Mouse (Mus musculus): ENCODE results near the gene Sdsl. TPM values are rescaled to one million over a fixed set of nuclear protein-coding genes. Genes with fewer than 3 reads are reported as not detected.

The Sdsl gene
- polyA plus RNA-seq, 1 experiment from 2014 or later, result 14.1 TPM

DNA sequence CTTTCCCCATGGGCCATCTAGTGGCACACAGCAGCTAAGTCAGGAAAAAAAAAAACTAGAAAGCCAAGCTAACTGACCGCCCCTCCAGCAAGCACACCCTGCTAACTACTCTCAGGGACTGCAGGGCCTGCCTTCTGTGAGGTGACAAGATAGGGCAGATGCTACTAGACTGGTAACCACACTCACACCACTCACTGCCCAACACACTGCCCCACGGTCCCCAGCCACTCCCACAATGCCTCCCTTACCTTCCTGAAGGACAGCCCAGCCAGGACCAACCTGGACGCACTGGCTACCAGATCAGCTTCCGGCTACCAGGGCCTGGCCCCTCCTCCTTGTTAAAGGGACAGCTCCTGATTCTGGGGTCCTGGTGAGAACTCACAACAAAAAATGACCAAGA is 5.6 kb downstream of the Sdsl start:
- H3K9me3 ChIP-seq (ENCODE audit: control insufficient read depth, low read length), result peaks cover 5% of the 10 kb centered on the region; the same call in 1 of the 2 replicates
- 3% methylated on average over 4 of the region's 4 CpGs for WGBS
- H3K4me2 ChIP-seq (ENCODE audit: low read length), result peak overlapping the region; percentile 58
- peak overlapping the region; percentile 33 to 49 for H3K4me3 ChIP-seq (ENCODE audit: control insufficient read depth in 1 of 2, insufficient read depth in 1 of 2, low read depth in 1 of 2, low read length in 2 of 2)
- H3K9ac ChIP-seq (ENCODE audit: low read length), result peak overlapping the region; percentile 58
- H3K27me3 ChIP-seq (ENCODE audit: control insufficient read depth, insufficient read depth, low read length), result no peaks in the 10 kb centered on the region
- peak overlapping the region in 1 of 2 experiments; percentile 50; a peak in 2 of 4 replicates for H3K27ac ChIP-seq (replicated peaks in 1 of 2; ENCODE audit: control insufficient read depth in 1 of 2, insufficient read depth in 1 of 2, low read depth in 2 of 2, low read length in 2 of 2)
- no peak; the same call in 1 of the 2 replicates for ATAC-seq (ENCODE audit: insufficient number of reproducible peaks, insufficient read depth, low FRiP score, low read depth)
- peaks cover 3 to 5% of the 10 kb centered on the region in 2 experiments; a peak in 1 of 4 replicates for H3K4me1 ChIP-seq (ENCODE audit: control insufficient read depth in 2 of 2, insufficient read depth in 2 of 2, low read length in 2 of 2)
- no peaks in the 10 kb centered on the region for H3K36me3 ChIP-seq (ENCODE audit: control insufficient read depth, insufficient read depth, low read length)

DNA sequence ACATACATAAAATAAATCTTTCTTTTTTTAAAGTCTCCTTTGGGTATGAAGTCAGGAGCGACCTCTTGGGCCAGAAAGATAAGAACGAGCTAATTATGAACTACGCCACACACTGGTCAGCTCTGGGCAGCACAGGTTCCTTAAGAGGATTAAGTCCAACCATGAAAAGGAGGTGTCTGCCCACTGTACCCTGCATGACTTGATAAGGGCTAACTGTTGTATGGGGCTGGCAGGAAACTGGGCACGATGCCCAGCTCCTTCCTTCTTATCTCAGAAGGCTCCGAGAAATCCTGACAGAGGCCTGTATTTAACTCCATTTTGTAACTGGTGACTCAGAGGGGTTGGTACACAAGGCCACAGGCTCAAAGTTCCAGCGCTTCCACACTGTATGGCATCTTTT is 6.8 kb downstream of the Sdsl start:
- Histone ChIP-seq H3K27me3 (ENCODE audit: control insufficient read depth, insufficient read depth, low read length) (no peaks in the 10 kb centered on the region), H3K4me3 (ENCODE audit: control insufficient read depth in 1 of 2, insufficient read depth in 1 of 2, low read depth in 1 of 2, low read length in 2 of 2) (no peak overlapping the region), H3K9ac (ENCODE audit: low read length) (no peak overlapping the region), H3K36me3 (ENCODE audit: control insufficient read depth, insufficient read depth, low read length) (no peaks in the 10 kb centered on the region), H3K9me3 (ENCODE audit: control insufficient read depth, low read length) (peaks cover 5% of the 10 kb centered on the region; the same call in 1 of the 2 replicates), H3K4me2 (ENCODE audit: low read length) (no peak overlapping the region), H3K4me1 (ENCODE audit: control insufficient read depth in 2 of 2, insufficient read depth in 2 of 2, low read length in 2 of 2) (peaks cover 3 to 5% of the 10 kb centered on the region in 2 experiments; a peak in 1 of 4 replicates), H3K27ac (replicated peaks in 1 of 2; ENCODE audit: control insufficient read depth in 1 of 2, insufficient read depth in 1 of 2, low read depth in 2 of 2, low read length in 2 of 2) (peak overlapping the region in 1 of 2 experiments; percentile 50; a peak in 1 of 4 replicates)
- WGBS, result 23% methylated on average over 6 of the region's 6 CpGs
- peak; percentile 73 for ATAC-seq (ENCODE audit: insufficient number of reproducible peaks, insufficient read depth, low FRiP score, low read depth)

- H3K4me2 ChIP-seq (ENCODE audit: low read length), result no peak overlapping the region
- 38% methylated on average over 5 of the region's 5 CpGs for WGBS
- no peak overlapping the region for H3K27ac ChIP-seq (replicated peaks in 1 of 2; ENCODE audit: control insufficient read depth in 1 of 2, insufficient read depth in 1 of 2, low read depth in 2 of 2, low read length in 2 of 2)
- ATAC-seq (ENCODE audit: insufficient number of reproducible peaks, insufficient read depth, low FRiP score, low read depth), result no peak
- H3K27me3 ChIP-seq (ENCODE audit: control insufficient read depth, insufficient read depth, low read length), result no peaks in the 10 kb centered on the region
- peaks cover 3 to 5% of the 10 kb centered on the region in 2 experiments; a peak in 1 of 4 replicates for H3K4me1 ChIP-seq (ENCODE audit: control insufficient read depth in 2 of 2, insufficient read depth in 2 of 2, low read length in 2 of 2)
- peaks cover 5% of the 10 kb centered on the region; the same call in 1 of the 2 replicates for H3K9me3 ChIP-seq (ENCODE audit: control insufficient read depth, low read length)
- H3K4me3 ChIP-seq (ENCODE audit: control insufficient read depth in 1 of 2, insufficient read depth in 1 of 2, low read depth in 1 of 2, low read length in 2 of 2), result no peak overlapping the region
- no peaks in the 10 kb centered on the region for H3K36me3 ChIP-seq (ENCODE audit: control insufficient read depth, insufficient read depth, low read length)
- H3K9ac ChIP-seq (ENCODE audit: low read length), result no peak overlapping the region
Observed at GRCm38 (mm10) chr5:120465062-120465461, 7.5 kb downstream of the Sdsl start.

GRCm38 (mm10) chr5:120464321-120464720 is 8.3 kb downstream of the Sdsl start:
- WGBS, result 74% methylated on average over 4 of the region's 4 CpGs
- no peaks in the 10 kb centered on the region for H3K27me3 ChIP-seq (ENCODE audit: control insufficient read depth, insufficient read depth, low read length)

DNA sequence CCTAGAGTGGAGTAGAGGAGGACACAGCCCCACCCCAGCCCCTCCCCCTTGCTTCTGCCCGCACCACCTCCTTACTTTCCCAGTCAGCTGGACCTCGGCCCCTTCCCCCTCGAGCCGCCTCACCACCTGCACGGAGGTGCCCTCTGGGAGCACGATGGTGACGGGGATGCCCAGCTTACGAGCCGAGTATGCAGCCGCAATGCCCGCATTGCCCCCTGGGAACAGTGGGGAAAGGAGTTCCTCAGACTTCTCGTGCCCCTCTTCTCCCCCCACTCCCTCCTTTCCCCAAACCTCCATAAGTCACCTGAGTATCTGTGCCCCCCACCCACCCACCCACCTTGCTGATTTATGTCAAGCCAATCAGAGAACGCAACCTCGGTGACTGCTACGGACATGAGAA is 10.7 kb downstream of the Sdsl start:
- Histone ChIP-seq H3K9ac (ENCODE audit: low read length) (no peak overlapping the region), H3K4me1 (ENCODE audit: control insufficient read depth in 2 of 2, insufficient read depth in 2 of 2, low read length in 2 of 2) (peaks cover 0 to 5% of the 10 kb centered on the region in 2 experiments; a peak in 1 of 4 replicates), H3K27ac (replicated peaks in 1 of 2; ENCODE audit: control insufficient read depth in 1 of 2, insufficient read depth in 1 of 2, low read depth in 2 of 2, low read length in 2 of 2) (no peak overlapping the region), H3K9me3 (ENCODE audit: control insufficient read depth, low read length) (peaks cover 5% of the 10 kb centered on the region; the same call in 1 of the 2 replicates), H3K4me3 (ENCODE audit: control insufficient read depth in 1 of 2, insufficient read depth in 1 of 2, low read depth in 1 of 2, low read length in 2 of 2) (no peak overlapping the region), H3K27me3 (ENCODE audit: control insufficient read depth, insufficient read depth, low read length) (no peaks in the 10 kb centered on the region), H3K4me2 (ENCODE audit: low read length) (no peak overlapping the region), H3K36me3 (ENCODE audit: control insufficient read depth, insufficient read depth, low read length) (no peaks in the 10 kb centered on the region)
- WGBS, result 62% methylated on average over 15 of the region's 15 CpGs
- no peak for ATAC-seq (ENCODE audit: insufficient number of reproducible peaks, insufficient read depth, low FRiP score, low read depth)

More at GRCm38 (mm10) chr5:120464321-120464720, 8.3 kb downstream of the Sdsl start:
- ATAC-seq (ENCODE audit: insufficient number of reproducible peaks, insufficient read depth, low FRiP score, low read depth), result no peak
- Histone ChIP-seq H3K4me1 (ENCODE audit: control insufficient read depth in 2 of 2, insufficient read depth in 2 of 2, low read length in 2 of 2) (peaks cover 3 to 5% of the 10 kb centered on the region in 2 experiments; a peak in 1 of 4 replicates), H3K9ac (ENCODE audit: low read length) (no peak overlapping the region), H3K9me3 (ENCODE audit: control insufficient read depth, low read length) (peaks cover 5% of the 10 kb centered on the region; the same call in 1 of the 2 replicates), H3K36me3 (ENCODE audit: control insufficient read depth, insufficient read depth, low read length) (no peaks in the 10 kb centered on the region), H3K4me3 (ENCODE audit: control insufficient read depth in 1 of 2, insufficient read depth in 1 of 2, low read depth in 1 of 2, low read length in 2 of 2) (no peak overlapping the region), H3K4me2 (ENCODE audit: low read length) (no peak overlapping the region), H3K27ac (replicated peaks in 1 of 2; ENCODE audit: control insufficient read depth in 1 of 2, insufficient read depth in 1 of 2, low read depth in 2 of 2, low read length in 2 of 2) (no peak overlapping the region)

GRCm38 (mm10) chr5:120459133-120459532 is 13.5 kb downstream of the Sdsl start:
- H3K4me2 ChIP-seq (ENCODE audit: low read length), result no peak overlapping the region
- H3K9me3 ChIP-seq (ENCODE audit: control insufficient read depth, low read length), result 0 out of 2 replicates have a peak, but pooled peaks cover under 1% of the 10 kb centered on the region
- no peak overlapping the region for H3K9ac ChIP-seq (ENCODE audit: low read length)
- 66% methylated on average over 10 of the region's 10 CpGs for WGBS
- no peak overlapping the region for H3K4me3 ChIP-seq (ENCODE audit: control insufficient read depth in 1 of 2, insufficient read depth in 1 of 2, low read depth in 1 of 2, low read length in 2 of 2)
- no peaks in the 10 kb centered on the region for H3K4me1 ChIP-seq (ENCODE audit: control insufficient read depth in 2 of 2, insufficient read depth in 2 of 2, low read length in 2 of 2)
- H3K36me3 ChIP-seq (ENCODE audit: control insufficient read depth, insufficient read depth, low read length), result no peaks in the 10 kb centered on the region
- no peak overlapping the region for H3K27ac ChIP-seq (replicated peaks in 1 of 2; ENCODE audit: control insufficient read depth in 1 of 2, insufficient read depth in 1 of 2, low read depth in 2 of 2, low read length in 2 of 2)
- ATAC-seq (ENCODE audit: insufficient number of reproducible peaks, insufficient read depth, low FRiP score, low read depth), result no peak
- peaks cover 24% of the 10 kb centered on the region for H3K27me3 ChIP-seq (ENCODE audit: control insufficient read depth, insufficient read depth, low read length)

GRCm38 (mm10) chr5:120457628-120458027 is 15.0 kb downstream of the Sdsl start:
- Histone ChIP-seq H3K4me2 (ENCODE audit: low read length) (no peak overlapping the region), H3K9ac (ENCODE audit: low read length) (no peak overlapping the region), H3K9me3 (ENCODE audit: control insufficient read depth, low read length) (no peaks in the 10 kb centered on the region), H3K27ac (replicated peaks in 1 of 2; ENCODE audit: control insufficient read depth in 1 of 2, insufficient read depth in 1 of 2, low read depth in 2 of 2, low read length in 2 of 2) (no peak overlapping the region), H3K36me3 (ENCODE audit: control insufficient read depth, insufficient read depth, low read length) (no peaks in the 10 kb centered on the region), H3K4me3 (ENCODE audit: control insufficient read depth in 1 of 2, insufficient read depth in 1 of 2, low read depth in 1 of 2, low read length in 2 of 2) (no peak overlapping the region), H3K4me1 (ENCODE audit: control insufficient read depth in 2 of 2, insufficient read depth in 2 of 2, low read length in 2 of 2) (no peaks in the 10 kb centered on the region), H3K27me3 (ENCODE audit: control insufficient read depth, insufficient read depth, low read length) (peaks cover 24% of the 10 kb centered on the region)
- 7% methylated on average over 9 of the region's 9 CpGs for WGBS
- no peak for ATAC-seq (ENCODE audit: insufficient number of reproducible peaks, insufficient read depth, low FRiP score, low read depth)
